Mouse (Mus musculus) cerebellum, postnatal 14 days (tissue): ENCODE results near the gene Filip1.

Experiments used
- DNase-seq, 2 experiments: peaks; one replicate each; pipeline ENCODE4 v3.0.0; 2021; ENCODE audit warnings: mixed read lengths in 2 of 2

Filip1 gene

DNA sequence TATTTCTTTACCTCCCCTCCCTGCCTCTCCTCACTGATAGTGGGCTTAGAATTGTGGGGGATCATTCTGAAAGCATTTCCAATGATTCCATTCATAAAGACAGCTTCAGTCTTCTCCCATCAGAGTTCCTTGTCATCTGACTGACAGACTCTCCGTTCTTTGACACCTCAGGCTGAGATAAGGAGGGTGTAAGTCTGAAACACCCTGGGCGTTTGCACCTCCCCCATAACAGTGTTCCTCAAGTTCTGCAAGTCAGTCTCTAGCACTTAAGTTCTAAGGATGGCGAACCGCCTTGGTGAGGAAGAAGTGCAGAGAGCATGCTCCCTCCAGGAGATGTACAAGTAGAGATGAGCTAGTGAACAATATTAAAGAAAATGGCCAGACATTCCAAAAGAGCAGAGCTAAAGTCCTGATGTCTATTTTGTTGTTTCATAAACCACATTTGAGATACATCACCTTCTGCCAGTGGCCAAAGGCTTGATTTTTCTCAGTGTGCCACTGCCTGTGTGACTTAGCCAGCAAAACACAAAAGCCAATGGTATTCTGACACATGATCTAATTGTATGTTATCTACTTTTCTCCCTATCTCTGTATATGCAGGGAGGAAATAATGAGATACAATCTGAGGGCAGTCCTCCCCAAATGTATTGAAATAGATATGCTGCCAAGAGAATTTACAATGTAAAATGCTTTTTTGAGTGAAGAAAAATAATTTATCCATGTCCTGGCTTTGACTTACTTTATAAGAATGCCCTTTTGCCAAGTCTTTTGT, 118.6 kb downstream of the Filip1 start:
- no peak for DNase-seq

DNA sequence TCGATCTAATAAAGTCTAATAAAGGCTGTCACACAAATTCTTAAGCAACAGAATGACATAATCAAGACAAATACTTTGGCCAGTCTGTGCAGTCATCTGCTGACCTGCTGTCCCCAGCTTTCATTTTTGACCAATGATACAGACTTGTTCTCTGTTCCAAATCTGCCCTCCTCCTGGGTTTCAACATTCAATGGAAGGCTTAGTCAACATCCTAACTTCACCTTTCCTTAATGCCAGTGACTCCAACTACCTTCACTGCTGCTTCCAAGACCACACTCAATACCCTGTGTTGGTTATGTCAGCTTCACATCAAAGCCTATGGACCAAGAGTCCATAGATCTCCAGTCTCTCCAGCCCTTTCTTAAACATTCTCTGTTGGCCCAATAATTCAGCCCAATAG, 120.5 kb downstream of the Filip1 start:
- DNase-seq: no peak

DNA sequence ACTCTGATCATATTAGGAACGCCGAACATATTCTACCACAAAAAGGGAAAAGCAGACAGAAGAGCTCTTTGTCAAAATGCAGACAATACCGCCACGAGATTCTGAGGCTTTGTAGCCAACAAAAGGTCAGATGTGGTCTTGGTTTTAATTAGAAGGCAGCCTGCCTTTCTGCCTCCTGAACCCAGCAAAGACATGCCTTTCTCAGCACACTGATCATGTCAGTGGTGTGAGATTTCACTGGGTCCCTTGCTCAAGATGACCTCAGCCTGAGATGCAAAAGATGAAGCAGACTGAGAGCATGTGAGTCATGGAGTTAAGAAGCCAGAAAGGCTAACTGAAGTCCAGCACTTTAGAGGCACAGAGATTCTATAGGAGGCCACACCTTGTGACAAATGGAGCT, 122.2 kb downstream of the Filip1 start:
- DNase-seq: no peak

DNA sequence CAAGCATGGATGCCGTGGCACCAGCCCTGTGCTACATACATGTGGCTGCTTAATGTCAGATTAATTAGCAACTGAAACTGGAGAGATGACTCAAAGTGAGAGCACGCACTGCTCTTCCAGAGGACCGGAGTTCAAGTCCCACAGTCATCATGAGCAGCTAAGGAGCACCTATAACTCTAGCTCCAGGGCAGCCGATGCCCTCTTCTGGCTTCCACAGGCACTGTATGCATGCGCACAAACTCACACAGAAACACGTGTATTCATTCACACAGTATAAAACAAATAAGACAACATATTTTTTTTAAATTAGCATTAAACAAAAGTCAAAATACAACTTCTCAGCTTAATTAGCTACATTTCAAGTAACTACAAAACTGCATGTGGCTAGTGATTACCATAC, 123.5 kb downstream of the Filip1 start:
- no peak for DNase-seq

DNA sequence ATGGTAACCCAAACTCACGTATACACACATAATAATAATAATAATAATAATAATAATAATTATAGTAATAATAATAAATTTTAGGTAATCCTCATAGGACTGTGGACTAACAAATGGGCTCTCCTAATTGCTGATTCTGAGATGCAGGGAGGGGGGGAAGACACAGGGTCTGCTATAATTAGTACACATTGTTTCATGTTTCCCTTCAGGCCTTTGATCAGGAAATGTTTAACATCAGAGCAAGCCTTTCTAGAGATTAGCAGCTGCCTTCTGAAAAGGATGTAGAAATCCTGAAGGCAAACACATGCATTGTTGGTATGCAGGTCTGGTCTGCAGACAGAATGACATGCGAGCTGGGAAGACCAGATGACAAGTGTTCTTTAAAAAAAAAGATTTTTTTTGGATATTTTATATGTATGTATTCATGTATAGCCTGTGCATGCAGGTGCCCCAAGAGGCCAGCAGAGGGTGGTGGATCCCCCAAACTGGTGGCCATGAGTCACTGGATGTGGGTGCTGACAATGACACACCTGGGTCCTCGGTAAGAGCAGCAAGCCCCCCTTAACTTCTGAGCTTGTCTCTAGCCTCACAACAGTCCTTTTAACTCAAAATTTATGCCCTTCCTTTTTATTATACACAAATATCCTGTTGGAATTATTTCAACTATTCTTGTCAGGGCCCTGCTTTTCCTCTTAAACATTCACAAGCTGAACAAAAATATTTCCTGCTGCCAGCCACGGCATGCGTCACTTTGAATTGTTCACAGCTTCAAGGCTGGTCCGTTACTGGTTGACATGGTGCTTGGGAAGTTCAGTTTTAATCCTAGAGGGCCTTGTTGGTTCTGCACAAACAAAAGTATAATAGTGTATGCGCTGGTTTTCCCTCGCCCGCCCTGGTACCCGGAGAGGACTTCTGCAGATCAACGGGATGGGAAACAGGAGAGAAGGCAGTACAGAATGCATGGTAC, 127.1 kb downstream of the Filip1 start:
- no peak for DNase-seq

DNA sequence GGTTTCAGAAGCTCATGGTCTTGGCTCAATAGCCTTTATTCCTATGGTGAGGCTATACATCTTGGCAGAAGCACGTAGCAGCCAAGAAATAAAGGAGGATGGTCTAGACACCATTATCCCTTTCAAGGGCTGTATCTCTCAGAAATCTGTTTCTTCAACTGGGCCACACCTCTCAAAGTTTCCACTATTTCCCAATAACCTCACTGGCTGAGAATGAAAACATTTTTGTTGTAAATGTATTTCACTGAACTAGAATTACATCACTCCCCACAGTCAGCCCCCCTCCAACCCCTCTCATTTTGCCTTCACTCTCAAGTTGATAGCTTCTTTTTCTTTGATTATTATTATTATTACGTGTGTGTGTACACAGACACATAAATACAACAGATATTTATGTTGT, 129.5 kb downstream of the Filip1 start:
- DNase-seq: no peak

DNA sequence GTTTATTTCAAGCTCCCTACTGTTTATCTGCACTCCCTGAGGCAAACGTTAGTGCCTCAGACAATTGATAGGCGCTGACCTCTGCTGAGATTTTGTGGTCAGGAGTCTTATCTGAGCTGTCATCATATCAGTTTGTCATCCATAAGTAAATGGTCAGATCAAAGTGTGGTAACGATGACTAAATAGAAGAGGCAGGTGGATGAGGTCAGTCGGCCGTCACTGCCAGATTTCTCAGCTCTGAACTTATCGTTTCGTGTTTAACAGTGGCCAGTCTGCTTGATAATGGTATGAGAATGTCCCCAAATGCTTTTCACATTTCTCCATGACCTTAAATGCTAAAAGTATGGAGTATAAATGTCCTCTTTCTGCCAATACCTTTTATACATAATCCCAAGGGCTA, 132.6 kb downstream of the Filip1 start:
- no peak for DNase-seq

DNA sequence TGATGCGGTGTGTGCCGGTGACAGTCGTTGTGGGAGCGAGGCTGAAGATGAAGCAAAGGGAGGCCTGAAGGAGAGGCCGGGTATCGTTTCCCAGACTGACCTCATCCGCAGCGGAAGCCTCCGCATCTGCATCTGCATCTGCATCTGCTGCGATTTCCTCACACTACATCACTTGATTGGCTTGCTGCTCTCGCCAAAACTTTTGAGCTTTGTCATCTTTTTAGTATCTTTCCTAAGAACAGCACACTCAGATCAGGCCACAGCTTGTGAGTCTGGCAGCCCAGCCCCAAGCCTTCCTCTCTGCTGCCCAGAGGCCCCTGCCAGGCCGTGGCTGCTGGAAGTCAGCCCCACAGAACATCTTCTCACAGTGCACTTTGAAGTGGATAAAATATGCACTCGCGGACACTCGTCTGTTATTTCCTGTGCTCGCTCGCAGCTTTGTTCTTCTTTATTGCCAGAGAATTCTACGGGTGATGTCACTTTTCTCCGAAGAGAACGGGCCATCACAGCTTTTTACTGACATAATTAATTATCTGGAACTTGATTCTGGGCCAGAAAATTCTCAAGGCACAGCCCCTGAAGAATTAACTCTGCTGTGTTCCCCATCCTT, 137.0 kb downstream of the Filip1 start:
- DNase-seq: peak; percentile 15 to 25

DNA sequence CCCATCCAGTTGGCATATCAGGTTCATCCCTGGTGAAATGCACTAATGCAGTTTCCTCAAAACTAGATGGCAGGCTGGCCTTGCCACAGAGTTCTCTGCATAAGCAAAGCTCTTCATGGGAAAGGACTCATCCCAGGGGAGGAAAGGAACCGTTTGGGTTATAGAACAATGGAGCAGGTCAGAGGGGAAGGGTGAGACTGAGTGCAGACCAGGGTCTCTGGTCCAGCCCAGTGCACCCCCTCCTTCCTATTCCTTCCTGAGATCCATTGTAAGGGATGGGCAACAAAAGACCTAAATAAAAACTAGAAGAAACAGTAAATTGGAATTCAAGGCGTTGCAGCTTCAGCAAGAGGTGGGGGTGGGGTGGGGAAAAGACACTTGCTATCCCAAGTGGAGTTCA, 140.1 kb downstream of the Filip1 start:
- no peak for DNase-seq

DNA sequence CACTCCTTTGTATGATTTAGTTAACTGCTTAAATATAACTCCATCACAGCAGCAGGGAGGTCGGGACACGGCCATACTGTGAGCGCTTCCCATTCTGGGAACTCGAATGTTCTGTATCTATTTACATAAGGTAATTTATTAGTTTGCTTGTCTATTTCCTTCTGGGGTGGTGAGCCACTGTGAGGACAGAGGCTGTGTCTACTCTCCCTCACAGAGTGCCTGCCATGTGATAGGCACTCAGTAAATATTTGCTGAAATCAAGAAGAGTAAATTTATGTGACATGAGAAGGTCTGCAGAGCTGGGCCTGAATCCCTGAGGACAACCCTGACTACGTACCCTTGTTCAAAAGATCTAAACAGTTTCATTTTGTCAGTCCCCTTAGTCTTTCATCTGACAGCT, 143.1 kb downstream of the Filip1 start:
- DNase-seq: no peak

DNA sequence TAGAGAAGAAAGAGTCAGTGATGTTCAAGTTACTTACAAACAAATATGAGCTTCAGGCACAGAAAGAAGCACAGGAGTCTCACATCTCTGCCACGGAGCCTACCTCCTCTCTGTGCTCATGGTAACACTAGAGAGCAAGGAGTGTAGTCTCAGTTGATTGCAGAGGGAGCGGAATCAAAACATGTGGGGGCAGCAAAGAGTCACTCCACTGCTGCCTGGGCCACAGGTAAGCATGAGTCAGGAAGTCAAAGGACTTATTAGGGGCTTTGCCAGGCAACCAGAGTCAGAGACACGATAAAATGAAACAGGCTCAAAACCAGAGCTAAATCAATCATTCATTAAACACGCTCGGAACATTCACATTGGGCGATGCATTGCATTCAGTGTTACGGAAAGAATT, 146.7 kb downstream of the Filip1 start:
- no peak for DNase-seq

DNA sequence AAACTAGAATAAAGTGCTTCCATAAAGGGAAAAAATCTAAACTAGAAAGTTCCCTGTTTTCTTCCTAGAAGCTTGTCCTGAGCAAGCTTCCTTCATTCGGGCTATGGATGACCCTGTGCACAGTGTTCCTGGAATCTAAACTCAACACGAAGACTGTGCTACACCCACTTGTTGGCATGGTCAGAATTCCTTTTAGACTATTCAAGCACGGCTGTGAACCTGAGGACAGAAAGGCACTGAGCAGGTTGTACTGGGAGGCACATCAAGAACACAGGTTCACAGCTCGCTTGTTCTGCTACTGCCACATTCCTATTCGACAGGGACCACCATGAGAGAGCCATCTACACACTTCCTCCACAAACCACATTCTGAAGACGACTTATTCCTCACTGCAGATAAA, 150.1 kb downstream of the Filip1 start:
- no peak for DNase-seq

DNA sequence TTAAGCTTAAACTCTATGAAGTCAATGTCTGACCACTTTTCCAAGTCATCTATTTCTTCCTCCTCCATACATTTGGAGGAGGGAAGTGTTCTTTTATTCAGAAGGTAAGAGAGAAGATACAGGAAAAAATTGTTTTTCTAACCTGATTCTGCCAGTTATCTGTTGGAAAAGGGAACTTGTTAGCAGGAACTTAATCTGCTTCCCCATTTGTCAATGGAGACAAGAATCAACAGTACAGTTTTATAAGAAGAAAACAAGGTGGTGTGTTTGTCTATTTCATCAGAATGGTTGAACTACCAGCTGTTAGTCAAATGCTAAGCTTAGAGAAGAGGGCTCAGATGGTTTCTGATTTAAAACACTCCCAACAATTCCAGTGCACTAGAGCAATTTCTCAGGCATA, 165.6 kb downstream of the Filip1 start:
- DNase-seq: no peak

DNA sequence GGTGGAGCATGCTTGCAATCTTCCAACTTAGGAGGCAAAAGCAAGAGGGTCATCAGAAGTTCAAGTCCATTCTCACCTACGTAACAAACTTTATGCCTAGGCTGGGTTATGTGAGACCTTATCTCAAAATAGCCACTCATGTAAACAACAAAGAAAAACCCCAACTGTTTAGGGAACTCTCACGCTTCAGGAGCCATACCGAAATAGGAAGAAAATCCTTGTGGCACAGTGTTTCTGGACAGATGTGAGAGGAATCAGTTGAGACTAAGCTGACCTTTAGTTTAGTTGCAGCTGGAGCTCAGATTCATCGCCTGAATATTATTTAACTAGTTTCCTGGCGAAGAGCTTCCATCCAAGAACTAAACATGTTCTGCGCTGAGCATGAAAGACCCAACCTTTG, 170.0 kb downstream of the Filip1 start:
- DNase-seq: no peak

DNA sequence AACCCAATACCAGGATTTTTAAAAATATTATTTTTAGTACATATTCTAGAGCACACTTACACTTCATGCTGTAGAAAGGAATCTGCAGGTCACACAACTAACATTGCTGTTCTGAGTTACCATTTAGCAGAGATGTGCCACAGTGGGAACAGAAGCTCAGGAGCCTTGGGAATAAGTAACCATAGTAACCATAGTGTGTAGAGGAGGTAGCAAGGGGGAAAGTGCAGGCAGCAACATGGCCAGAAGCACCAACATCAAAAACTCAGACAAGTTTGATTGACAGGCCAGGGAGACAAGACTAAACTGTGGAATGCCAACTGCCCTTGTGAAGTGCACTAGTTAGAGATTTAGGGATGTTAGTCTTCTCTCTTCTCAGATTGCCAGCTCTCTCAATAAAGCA, 170.6 kb downstream of the Filip1 start:
- DNase-seq: no peak

DNA sequence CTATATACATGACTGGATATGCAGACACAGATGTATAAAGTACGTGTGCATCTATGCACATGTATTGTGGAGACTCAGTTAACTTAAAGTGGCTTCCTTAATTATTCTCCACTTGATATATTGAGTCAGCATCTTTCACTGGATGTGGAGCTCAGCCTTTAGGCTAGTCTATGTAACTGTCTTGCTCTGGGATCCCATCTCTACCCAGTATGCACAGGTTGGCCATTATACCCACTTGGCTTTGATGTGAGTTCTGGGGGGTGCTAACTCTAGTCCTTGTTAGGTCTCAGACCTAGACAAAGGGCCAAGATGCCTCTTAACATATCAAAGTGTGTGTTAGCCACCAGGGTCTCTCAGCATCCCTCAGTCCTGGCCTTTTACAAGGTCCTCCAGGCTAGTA, 181.4 kb downstream of the Filip1 start:
- DNase-seq: no peak

DNA sequence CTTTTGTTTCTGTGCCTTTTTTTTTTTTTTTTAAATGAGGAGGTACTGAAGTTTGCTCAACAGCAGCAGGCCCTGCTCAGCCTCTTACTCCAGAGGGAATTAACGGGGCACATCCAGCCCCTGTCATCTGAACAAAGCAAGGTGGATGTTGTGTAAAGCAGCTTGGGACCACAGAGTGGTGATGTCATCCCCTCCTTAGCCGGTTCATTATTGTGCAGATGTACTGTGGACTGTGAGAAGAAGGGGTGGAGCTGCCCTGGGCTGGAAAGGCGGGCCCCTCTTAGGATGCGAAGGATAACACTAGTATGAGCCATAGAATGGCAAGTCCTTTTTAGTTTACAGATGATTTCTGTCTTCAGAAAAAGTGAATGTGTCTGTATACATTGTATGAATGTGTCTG, 181.8 kb downstream of the Filip1 start:
- no peak for DNase-seq

DNA sequence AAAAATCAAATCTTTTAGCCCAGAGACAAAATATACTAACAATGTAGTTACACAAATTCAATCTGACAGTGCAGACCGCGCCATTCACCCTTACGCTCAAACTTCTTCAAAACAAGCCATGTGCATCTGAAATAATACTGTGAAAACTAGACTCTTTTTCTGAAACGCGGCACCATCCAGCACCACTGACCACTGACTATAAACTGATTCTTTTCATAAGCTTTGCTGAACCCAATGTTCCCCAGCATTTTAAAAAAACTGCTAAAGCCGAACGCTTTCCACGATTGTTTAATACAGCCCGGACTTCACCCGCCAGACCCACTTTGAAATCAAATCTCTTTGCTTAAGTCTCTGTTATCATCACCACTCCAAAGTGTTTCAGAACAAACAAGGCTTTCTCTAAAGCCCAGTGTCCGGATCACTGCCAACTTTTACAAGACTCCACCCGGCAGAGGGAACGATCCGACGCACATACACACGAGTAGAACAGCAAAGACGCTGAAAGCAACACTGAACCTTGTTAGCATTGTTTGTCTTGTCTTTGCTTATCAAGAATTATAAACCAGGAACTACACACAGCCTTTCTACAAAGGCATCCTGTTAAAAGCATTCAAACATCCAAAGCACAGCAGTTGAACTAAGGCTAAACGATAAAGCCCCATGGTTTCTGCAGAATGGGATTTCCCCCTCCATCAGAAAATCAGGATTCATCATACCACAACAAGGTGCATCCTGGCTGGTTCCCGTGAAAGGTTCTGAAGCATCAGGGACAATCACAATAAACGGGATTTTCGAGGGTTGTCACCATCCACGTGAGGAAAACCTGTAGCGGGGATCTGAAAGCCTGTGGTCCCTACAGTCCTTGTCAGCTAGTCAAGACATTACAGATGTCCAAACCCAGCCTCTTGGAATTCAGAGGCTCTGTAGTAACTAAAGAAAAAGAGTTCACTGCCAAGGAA, 182.5 kb downstream of the Filip1 start:
- no peak for DNase-seq

DNA sequence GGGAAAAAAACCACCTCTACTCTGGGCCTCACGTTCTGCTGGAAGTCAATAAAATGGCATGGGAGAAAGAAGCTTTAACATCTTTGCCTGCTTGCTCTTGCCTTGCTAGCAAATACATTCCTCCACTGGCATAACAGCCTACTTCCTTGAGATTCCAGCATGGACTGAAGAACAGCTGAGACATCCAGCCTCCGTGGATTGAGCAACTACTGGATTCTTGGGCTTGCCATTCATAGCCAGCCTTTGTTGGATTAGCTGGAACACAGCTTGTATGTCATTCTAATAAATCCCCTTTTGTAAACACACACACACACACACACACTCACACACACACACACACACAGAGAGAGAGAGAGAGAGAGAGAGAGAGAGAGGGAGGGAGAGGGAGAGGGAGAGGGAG, 185.6 kb downstream of the Filip1 start:
- DNase-seq: no peak

DNA sequence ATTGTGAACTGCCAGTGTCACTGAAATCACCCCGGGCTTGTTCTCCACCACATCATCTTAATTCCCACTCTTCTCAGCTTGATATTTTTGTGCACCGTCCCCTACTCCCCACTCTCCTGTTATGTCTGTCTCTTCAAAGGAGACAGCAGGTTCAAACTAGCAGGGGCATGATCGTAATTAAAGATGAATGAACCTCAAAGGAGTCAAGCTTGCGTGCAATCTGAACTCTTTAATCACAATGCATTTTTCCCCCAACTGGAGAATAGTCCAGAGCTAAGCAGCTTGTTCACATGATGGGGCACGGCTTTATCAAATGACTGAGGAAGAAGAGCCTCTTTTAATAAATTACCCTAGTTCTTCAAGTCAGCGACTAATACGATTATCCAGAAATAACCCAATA, 187.1 kb downstream of the Filip1 start:
- DNase-seq: no peak

DNA sequence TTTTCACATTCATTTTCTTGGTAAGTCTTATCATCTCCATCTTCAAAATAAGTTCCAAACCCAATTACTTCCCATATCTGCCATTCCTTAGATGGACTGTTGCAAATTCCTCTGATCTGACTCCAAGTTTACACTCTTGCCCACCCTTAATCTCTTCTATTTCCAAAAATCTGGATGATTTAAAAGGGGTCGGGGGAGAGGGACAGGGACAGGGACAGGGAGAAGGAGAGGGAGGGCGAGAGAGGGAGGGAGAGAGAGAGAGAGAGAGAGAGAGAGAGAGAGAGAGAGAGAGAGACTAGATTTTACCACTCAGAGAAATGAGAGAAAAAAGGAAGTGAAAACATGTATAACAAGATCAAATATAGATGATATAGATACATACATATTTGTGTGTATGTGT, 188.8 kb downstream of the Filip1 start:
- no peak for DNase-seq

DNA sequence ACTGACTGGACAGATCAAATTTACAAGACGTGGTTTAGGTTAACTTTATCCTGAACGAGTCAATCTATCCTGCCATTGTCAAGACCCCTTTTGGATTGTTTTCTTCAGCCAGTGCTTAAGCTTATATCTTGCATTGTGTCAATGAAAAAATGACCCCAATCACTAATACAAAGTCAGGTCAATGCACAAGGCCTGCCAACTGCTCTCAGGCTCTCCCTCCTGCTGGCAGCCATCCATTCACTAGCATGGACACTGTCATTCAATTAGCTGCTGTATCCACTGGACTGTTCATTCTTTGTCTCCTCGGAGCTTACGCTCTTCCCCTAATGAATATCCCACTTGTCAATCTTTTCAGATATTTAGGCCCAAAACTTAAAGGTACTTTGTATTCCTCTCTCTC, 189.2 kb downstream of the Filip1 start:
- peak in 1 of 2 experiments; percentile 5 for DNase-seq

DNA sequence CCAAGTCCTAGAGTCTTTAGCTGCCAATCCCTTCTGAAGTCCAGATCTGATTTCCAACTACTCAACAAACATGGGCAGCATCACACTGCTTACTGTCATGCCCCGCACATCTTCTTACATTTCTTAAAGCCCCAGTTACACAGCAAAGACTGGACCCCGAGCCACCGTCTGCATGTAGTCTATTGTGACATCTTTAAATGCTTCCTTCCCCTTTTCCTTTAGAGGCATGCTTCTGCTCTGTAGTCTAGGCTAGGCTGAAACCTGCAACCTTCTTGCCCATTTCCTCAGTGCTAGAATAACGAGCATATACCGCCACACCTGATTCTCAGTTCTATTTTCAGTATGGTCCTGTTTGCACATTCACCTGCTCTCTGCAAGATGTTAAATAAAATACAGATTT, 196.2 kb downstream of the Filip1 start:
- DNase-seq: no peak
